Mouse (Mus musculus) liver, adult 2 months (tissue): Measurements from ENCODE around the gene 2310030G06Rik.

Experiments
- CTCF ChIP-seq: fragments of 200-500 bp; IDR thresholded peaks from 2 replicates; pipeline ENCODE4 v1.5.1; 2011; ENCODE audit warnings: low read depth, low read length, control low read depth
- POLR2A ChIP-seq: fragments of 200-500 bp; IDR thresholded peaks from 2 replicates; pipeline ENCODE4 v1.6.1; 2011; ENCODE audit warnings: low read length, control low read depth; ENCODE audit not compliant: insufficient read depth; ENCODE audit errors: extremely low read depth

DNA sequence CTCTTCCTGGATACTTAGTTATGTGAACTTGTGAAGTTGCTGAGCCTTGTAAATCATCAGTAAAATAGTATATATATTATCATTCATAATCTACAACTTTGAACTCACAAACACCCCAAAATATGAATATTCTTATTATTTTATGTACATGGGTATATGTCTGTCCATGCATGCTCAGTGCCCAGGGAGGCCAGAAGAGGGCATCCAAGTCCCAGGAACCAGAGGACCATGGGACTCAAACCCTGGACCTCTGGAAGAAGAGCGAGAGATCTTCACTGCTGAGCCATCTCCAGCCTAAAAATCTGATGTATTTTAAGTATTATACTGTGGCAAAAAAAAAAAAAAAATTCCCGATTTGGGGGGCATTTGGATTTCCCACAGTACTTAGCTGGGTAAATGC, 37.2 kb downstream of the 2310030G06Rik start:
- TF ChIP-seq POLR2A = no peak
- TF ChIP-seq CTCF = peak; percentile 84
